In genomic region chr10:105120229-105120628, GRCm38 (mm10) we compare ENCODE assay signal across 19 mouse cellular contexts.
DNase-seq lines count a peak whose midpoint lies in the region; ATAC-seq and TF ChIP-seq lines count a peak whose summit lies in the region.
"Had no signal": no experiment of that assay in that cellular context is flagged by ENCODE, and none has a peak within 500 bp of the region (broad histone marks: within the 10 kb centered on the region; RNA-seq: fewer than 3 reads in every experiment).

No protein-coding gene starts in this region.

- no peaks in the 10 kb centered on the region for H3K36me3 ChIP-seq in hindbrain, postnatal 0 days (ENCODE audit: insufficient read depth, low read length)
- H3K36me3 ChIP-seq in hindbrain, embryonic 16.5 days (ENCODE audit: control insufficient read depth, insufficient read depth, low read length) = no peaks in the 10 kb centered on the region
- no peaks in the 10 kb centered on the region for H3K36me3 ChIP-seq in lung, embryonic 14.5 days (ENCODE audit: insufficient read depth)
- no peaks in the 10 kb centered on the region for H3K36me3 ChIP-seq in intestine, embryonic 16.5 days (ENCODE audit: control insufficient read depth, insufficient read depth, low read length)
- H3K36me3 ChIP-seq: embryonic facial prominence, embryonic 12.5 days; G1E; midbrain, embryonic 10.5 days; neural tube, embryonic 12.5 days had no signal

- ATAC-seq in hindbrain, postnatal 0 days = no peak
- ATAC-seq in hindbrain, embryonic 16.5 days = no peak
- peak; percentile 69; the same call in 1 of the 2 replicates for ATAC-seq in lung, embryonic 14.5 days (ENCODE audit: insufficient read depth)
- peak; percentile 92 for ATAC-seq in intestine, embryonic 16.5 days
- ATAC-seq: CD4-positive, CD25-positive, alpha-beta regulatory T cell, adult 4 months had no signal

- no peak overlapping the region for H3K4me3 ChIP-seq in hindbrain, postnatal 0 days (ENCODE audit: low read length)
- no peak overlapping the region for H3K4me3 ChIP-seq in hindbrain, embryonic 16.5 days (ENCODE audit: low read length)
- H3K4me3 ChIP-seq in lung, embryonic 14.5 days (ENCODE audit: low read depth, low read length) = no peak overlapping the region
- no peak overlapping the region for H3K4me3 ChIP-seq in intestine, embryonic 16.5 days (ENCODE audit: low read length)
- H3K4me3 ChIP-seq: embryonic facial prominence, embryonic 12.5 days; midbrain, embryonic 10.5 days; neural tube, embryonic 12.5 days had no signal

- H3K27ac ChIP-seq in hindbrain, postnatal 0 days = no peak overlapping the region
- H3K27ac ChIP-seq in hindbrain, embryonic 16.5 days (ENCODE audit: low read depth, low read length) = no peak overlapping the region
- H3K27ac ChIP-seq in lung, embryonic 14.5 days (ENCODE audit: low read depth) = no peak overlapping the region
- H3K27ac ChIP-seq in intestine, embryonic 16.5 days (ENCODE audit: low read length) = no peak overlapping the region
- H3K27ac ChIP-seq: embryonic facial prominence, embryonic 12.5 days; hindbrain, embryonic 14.5 days; kidney, postnatal 0 days; midbrain, embryonic 10.5 days; neural tube, embryonic 12.5 days had no signal

- no peak for TF ChIP-seq CTCF in hindbrain, postnatal 0 days (IDR thresholded peaks at IDR 0.05; ENCODE audit: low read depth)
- no peak for TF ChIP-seq CTCF in lung, embryonic 14.5 days (IDR thresholded peaks at IDR 0.05; ENCODE audit: low read depth)

- DNase-seq in cerebellum, postnatal 10 days = peak; percentile 38 to 55
- no peak for DNase-seq in cerebellum, adult 8-10 months
- peak; percentile 13 for DNase-seq in hindbrain, postnatal 0 days (ENCODE audit: low spot score)
- peak; percentile 58 for DNase-seq in lung, embryonic 14.5 days
- DNase-seq in lung, postnatal 14 days = no peak
- DNase-seq in left cerebral cortex, adult 9 months (ENCODE audit: low spot score in 2 of 2) = no peak
- DNase-seq: gastrocnemius, postnatal 25 days; right cerebral cortex, postnatal 14 days; thymus, postnatal 36 days had no signal

- H3K4me1 ChIP-seq in hindbrain, postnatal 0 days (ENCODE audit: insufficient read depth, low read length) = no peaks in the 10 kb centered on the region
- H3K4me1 ChIP-seq in hindbrain, embryonic 16.5 days (ENCODE audit: control insufficient read depth, insufficient read depth, low read depth, low read length) = no peaks in the 10 kb centered on the region
- no peaks in the 10 kb centered on the region for H3K4me1 ChIP-seq in lung, embryonic 14.5 days (ENCODE audit: insufficient read depth)
- 0 out of 2 replicates have a peak, but pooled peaks cover 4% of the 10 kb centered on the region for H3K4me1 ChIP-seq in intestine, embryonic 16.5 days (ENCODE audit: control insufficient read depth, insufficient read depth, low read length)
- H3K4me1 ChIP-seq: embryonic facial prominence, embryonic 12.5 days; neural tube, embryonic 12.5 days had no signal

- no peaks in the 10 kb centered on the region for H3K27me3 ChIP-seq in hindbrain, postnatal 0 days (ENCODE audit: insufficient read depth, low read length)
- no peaks in the 10 kb centered on the region for H3K27me3 ChIP-seq in hindbrain, embryonic 16.5 days (replicated peaks; ENCODE audit: control insufficient read depth, insufficient read depth, low read length)
- H3K27me3 ChIP-seq in lung, embryonic 14.5 days (ENCODE audit: insufficient read depth, low read length) = no peaks in the 10 kb centered on the region
- no peaks in the 10 kb centered on the region for H3K27me3 ChIP-seq in intestine, embryonic 16.5 days (replicated peaks; ENCODE audit: control insufficient read depth, insufficient read depth, low read length)
- H3K27me3 ChIP-seq: embryonic facial prominence, embryonic 12.5 days; neural tube, embryonic 12.5 days had no signal

- no peak overlapping the region for H3K4me2 ChIP-seq in hindbrain, postnatal 0 days (ENCODE audit: low read depth, low read length)
- no peak overlapping the region for H3K4me2 ChIP-seq in hindbrain, embryonic 16.5 days (ENCODE audit: low read length)
- H3K4me2 ChIP-seq in lung, embryonic 14.5 days = no peak overlapping the region
- H3K4me2 ChIP-seq in intestine, embryonic 16.5 days (ENCODE audit: low read depth, low read length) = no peak overlapping the region
- H3K4me2 ChIP-seq: embryonic facial prominence, embryonic 12.5 days; hindbrain, embryonic 14.5 days; liver, embryonic 11.5 days; neural tube, embryonic 12.5 days had no signal

- H3K9ac ChIP-seq in hindbrain, postnatal 0 days (replicated peaks; ENCODE audit: low read length) = no peak overlapping the region
- no peak overlapping the region for H3K9ac ChIP-seq in hindbrain, embryonic 16.5 days (ENCODE audit: low read depth, low read length)
- no peak overlapping the region for H3K9ac ChIP-seq in lung, embryonic 14.5 days
- no peak overlapping the region for H3K9ac ChIP-seq in intestine, embryonic 16.5 days (ENCODE audit: low read depth, low read length)
- H3K9ac ChIP-seq: embryonic facial prominence, embryonic 12.5 days; hindbrain, embryonic 14.5 days; neural tube, embryonic 12.5 days had no signal

- no peaks in the 10 kb centered on the region for H3K9me3 ChIP-seq in hindbrain, postnatal 0 days (ENCODE audit: low read length)
- no peaks in the 10 kb centered on the region for H3K9me3 ChIP-seq in hindbrain, embryonic 16.5 days (ENCODE audit: control insufficient read depth, low read length)
- H3K9me3 ChIP-seq in lung, embryonic 14.5 days (ENCODE audit: low read depth, low read length) = no peaks in the 10 kb centered on the region
- H3K9me3 ChIP-seq in intestine, embryonic 16.5 days (ENCODE audit: control insufficient read depth, low read length) = no peaks in the 10 kb centered on the region
- H3K9me3 ChIP-seq: embryonic facial prominence, embryonic 12.5 days; G1E; midbrain, embryonic 10.5 days; neural tube, embryonic 12.5 days had no signal

- 67% methylated on average over 10 of the region's 10 CpGs for WGBS in hindbrain, postnatal 0 days
- 78% methylated on average over 10 of the region's 10 CpGs for WGBS in hindbrain, embryonic 16.5 days
- WGBS in lung, embryonic 14.5 days = 35% methylated on average over 10 of the region's 10 CpGs
- 33% methylated on average over 10 of the region's 10 CpGs for WGBS in intestine, embryonic 16.5 days

Comparison
In these comparisons a context has a peak if more than half of its experiments do, and no peak if none do; other contexts are left out.
1. DNase-seq: peak in cerebellum, postnatal 10 days (2 of 2), hindbrain, postnatal 0 days (single experiment) and lung, embryonic 14.5 days (single experiment); none in cerebellum, adult 8-10 months (single experiment), lung, postnatal 14 days (single experiment) and left cerebral cortex, adult 9 months (0 of 2).
2. ATAC-seq: peak in lung, embryonic 14.5 days (single experiment) and intestine, embryonic 16.5 days (single experiment); none in hindbrain, postnatal 0 days (single experiment) and hindbrain, embryonic 16.5 days (single experiment).